Mouse (Mus musculus) hindbrain, embryonic 13.5 days (tissue): ENCODE measurements around the gene Rplp0. TPM values are rescaled to one million over a fixed set of nuclear protein-coding genes. Genes with fewer than 3 reads are reported as not detected.
"Not testable (repeated sequence)": the region's sequence is repeated elsewhere in the genome, so short reads cannot be mapped to it uniquely, and the experiment has no call there.

ENCODE experiments used
- ATAC-seq: fragments of 200-750 bp; cut with Nextera tagmentation; 2 replicates; pipeline ENCODE4 v1.8.0; 2017; ENCODE audit warnings: moderate TSS enrichment; ENCODE audit not compliant: low FRiP score
- H3K27ac ChIP-seq: fragments of 300-500 bp; sonication (generic); 2 replicates; pipeline ENCODE4 v1.5.1; 2015; ENCODE audit warnings: inconsistent platforms, mild to moderate bottlenecking, moderate library complexity
- H3K27me3 ChIP-seq: fragments of 300-500 bp; sonication (generic); 2 replicates; pipeline ENCODE4 v1.6.1; 2015; ENCODE audit warnings: mild to moderate bottlenecking, inconsistent platforms
- H3K36me3 ChIP-seq: fragments of 300-500 bp; sonication (generic); 2 replicates; pipeline ENCODE4 v1.6.1; 2015; ENCODE audit warnings: mild to moderate bottlenecking, inconsistent platforms
- H3K4me1 ChIP-seq: fragments of 300-500 bp; sonication (generic); replicated peaks from 2 replicates; pipeline ENCODE4 v1.6.1; 2015; ENCODE audit warnings: inconsistent platforms
- H3K4me2 ChIP-seq: fragments of 300-500 bp; sonication (generic); 2 replicates; pipeline ENCODE4 v1.6.1; 2015; ENCODE audit warnings: inconsistent platforms, mild to moderate bottlenecking, moderate library complexity
- H3K4me3 ChIP-seq: fragments of 300-500 bp; sonication (generic); 2 replicates; pipeline ENCODE4 v1.5.1; 2015; ENCODE audit warnings: mild to moderate bottlenecking, inconsistent platforms
- H3K9ac ChIP-seq: fragments of 300-500 bp; sonication (generic); 2 replicates; pipeline ENCODE4 v1.6.1; 2015; ENCODE audit warnings: mild to moderate bottlenecking, inconsistent platforms
- H3K9me3 ChIP-seq: fragments of 300-500 bp; sonication (generic); 2 replicates; pipeline ENCODE4 v1.6.1; 2016; ENCODE audit warnings: inconsistent platforms
- WGBS: fragments of 180-500 bp; shearing (Covaris S2); methylation state at CpG from one replicate; pipeline ENCODE4 v1.1.7; 2015; 5-methylcytosine and 5-hydroxymethylcytosine counted together
- polyA plus RNA-seq: library from polyadenylated mRNA; unstranded; fragments of >200 nt; fragmentation: Nextera tagmentation; extraction: Ambion mirVana; gene quantifications from 2 replicates; pipeline ENCODE4 v1.2.1, GENCODE M21; 2015

Gene Rplp0
- polyA plus RNA-seq, 1 experiment from 2014 or later, result 895 TPM

GRCm38 (mm10) chr5:115577686-115578085 is 18.4 kb downstream of the Rplp0 start:
- peaks cover 97% of the 10 kb centered on the region for H3K36me3 ChIP-seq
- ATAC-seq, H3K27me3 ChIP-seq, H3K9me3 ChIP-seq, H3K27ac ChIP-seq, H3K4me2 ChIP-seq, H3K4me3 ChIP-seq, H3K4me1 ChIP-seq, H3K9ac ChIP-seq: not testable (repeated sequence)
- WGBS, result 95% methylated on average over 4 of the region's 4 CpGs

DNA sequence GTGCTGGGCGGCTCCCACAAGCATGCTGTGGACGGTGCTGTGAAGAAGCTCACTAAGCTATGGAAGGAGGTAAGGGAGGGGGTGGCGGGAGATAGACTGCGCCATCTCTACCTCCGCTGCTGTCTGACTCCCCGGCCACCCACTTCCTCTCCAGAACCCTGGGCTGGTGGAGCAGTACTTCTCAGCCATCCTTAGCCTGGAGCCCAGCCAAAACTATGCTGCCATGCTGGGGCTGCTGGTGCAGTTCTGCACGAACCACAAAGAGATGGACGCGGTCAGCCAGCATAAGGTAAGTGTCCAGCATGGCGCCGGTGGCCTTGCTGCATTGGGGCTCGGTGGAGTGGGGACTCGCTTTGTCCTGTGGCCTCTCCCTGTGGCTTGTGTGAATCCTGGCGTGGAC is 19.7 kb downstream of the Rplp0 start:
- Histone ChIP-seq H3K36me3 (peaks cover 98% of the 10 kb centered on the region), H3K27ac (no peak overlapping the region), H3K27me3 (no peaks in the 10 kb centered on the region), H3K9me3 (peaks cover 12% of the 10 kb centered on the region), H3K4me3 (no peak overlapping the region), H3K4me2 (no peak overlapping the region), H3K9ac (no peak overlapping the region), H3K4me1 (no peaks in the 10 kb centered on the region)
- ATAC-seq, result no peak
- 94% methylated on average over 14 of the region's 14 CpGs for WGBS

DNA sequence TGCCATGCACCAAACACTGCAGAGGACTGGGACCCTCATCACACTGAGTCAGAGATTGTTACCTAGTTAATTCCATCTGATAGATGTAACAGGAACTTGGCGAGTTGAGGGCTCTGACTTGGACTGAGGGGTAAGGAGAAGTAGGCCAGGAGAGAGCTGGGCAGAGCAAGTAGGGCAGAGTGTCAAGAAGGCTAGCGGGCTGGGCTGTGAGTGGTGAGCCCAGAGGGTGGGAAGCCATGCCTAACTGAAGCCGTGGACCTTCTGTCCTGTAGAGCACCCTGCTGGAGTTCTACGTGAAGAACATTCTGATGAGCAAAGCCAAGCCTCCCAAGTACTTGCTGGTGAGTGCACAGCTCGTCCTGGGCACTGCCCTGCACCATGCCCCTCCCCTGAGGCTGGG is 20.1 kb downstream of the Rplp0 start:
- Histone ChIP-seq H3K4me1 (no peaks in the 10 kb centered on the region), H3K36me3 (peaks cover 98% of the 10 kb centered on the region), H3K9ac (no peak overlapping the region), H3K27me3 (no peaks in the 10 kb centered on the region), H3K27ac (no peak overlapping the region), H3K4me2 (no peak overlapping the region), H3K4me3 (no peak overlapping the region), H3K9me3 (peaks cover 12% of the 10 kb centered on the region)
- WGBS, result 91% methylated on average over 5 of the region's 5 CpGs
- ATAC-seq, result no peak

- H3K4me3 ChIP-seq, result no peak overlapping the region
- H3K36me3 ChIP-seq, result peaks cover 98% of the 10 kb centered on the region
- ATAC-seq, result no peak
- 92% methylated on average over 14 of the region's 14 CpGs for WGBS
- no peak overlapping the region for H3K9ac ChIP-seq
- no peaks in the 10 kb centered on the region for H3K4me1 ChIP-seq
- peaks cover 12% of the 10 kb centered on the region for H3K9me3 ChIP-seq
- no peaks in the 10 kb centered on the region for H3K27me3 ChIP-seq
- H3K27ac ChIP-seq, result no peak overlapping the region
- H3K4me2 ChIP-seq, result no peak overlapping the region
Measured at GRCm38 (mm10) chr5:115580229-115581001, 21.1 kb downstream of the Rplp0 start.

- H3K27me3 ChIP-seq, result no peaks in the 10 kb centered on the region
- ATAC-seq, result no peak
- WGBS, result 97% methylated on average over 9 of the region's 9 CpGs
- no peak overlapping the region for H3K4me2 ChIP-seq
- H3K36me3 ChIP-seq, result peaks cover 98% of the 10 kb centered on the region
- peaks cover 12% of the 10 kb centered on the region for H3K9me3 ChIP-seq
- no peaks in the 10 kb centered on the region for H3K4me1 ChIP-seq
- no peak overlapping the region for H3K9ac ChIP-seq
- no peak overlapping the region for H3K4me3 ChIP-seq
- no peak overlapping the region for H3K27ac ChIP-seq
Measured at GRCm38 (mm10) chr5:115581662-115582061, 22.4 kb downstream of the Rplp0 start.

GRCm38 (mm10) chr5:115585616-115586015 is 26.3 kb downstream of the Rplp0 start:
- H3K27ac ChIP-seq, result no peak overlapping the region
- no peak overlapping the region for H3K4me2 ChIP-seq
- no peak overlapping the region for H3K9ac ChIP-seq
- peaks cover 97% of the 10 kb centered on the region for H3K36me3 ChIP-seq
- no peaks in the 10 kb centered on the region for H3K27me3 ChIP-seq
- H3K4me3 ChIP-seq, result no peak overlapping the region
- WGBS, result 86% methylated on average over 12 of the region's 12 CpGs
- H3K9me3 ChIP-seq, result peaks cover 12% of the 10 kb centered on the region
- no peak for ATAC-seq
- H3K4me1 ChIP-seq, result no peaks in the 10 kb centered on the region

GRCm38 (mm10) chr5:115586166-115586565 is 26.9 kb downstream of the Rplp0 start:
- WGBS, result 75% methylated on average over 15 of the region's 15 CpGs
- H3K9ac ChIP-seq, result no peak overlapping the region

GRCm38 (mm10) chr5:115586780-115587179 is 27.5 kb downstream of the Rplp0 start:
- Histone ChIP-seq H3K27me3 (no peaks in the 10 kb centered on the region), H3K4me3 (no peak overlapping the region), H3K4me2 (no peak overlapping the region), H3K27ac (no peak overlapping the region), H3K9ac (no peak overlapping the region), H3K36me3 (peaks cover 97% of the 10 kb centered on the region), H3K4me1 (no peaks in the 10 kb centered on the region), H3K9me3 (peaks cover 12% of the 10 kb centered on the region)
- no peak for ATAC-seq
- 90% methylated on average over 2 of the region's 2 CpGs for WGBS

More at GRCm38 (mm10) chr5:115586166-115586565, 26.9 kb downstream of the Rplp0 start:
- Histone ChIP-seq H3K27me3 (no peaks in the 10 kb centered on the region), H3K4me3 (no peak overlapping the region), H3K27ac (no peak overlapping the region), H3K9me3 (peaks cover 12% of the 10 kb centered on the region), H3K4me1 (no peaks in the 10 kb centered on the region), H3K4me2 (no peak overlapping the region), H3K36me3 (peaks cover 97% of the 10 kb centered on the region)
- ATAC-seq, result no peak

GRCm38 (mm10) chr5:115591028-115591427 is 31.8 kb downstream of the Rplp0 start:
- no peak for ATAC-seq
- no peak overlapping the region for H3K4me2 ChIP-seq
- H3K36me3 ChIP-seq, result peaks cover 97% of the 10 kb centered on the region
- 91% methylated on average over 11 of the region's 11 CpGs for WGBS
- no peaks in the 10 kb centered on the region for H3K9me3 ChIP-seq
- H3K27me3 ChIP-seq, result no peaks in the 10 kb centered on the region
- H3K4me3 ChIP-seq, result no peak overlapping the region
- H3K9ac ChIP-seq, result no peak overlapping the region
- no peak overlapping the region for H3K27ac ChIP-seq
- H3K4me1 ChIP-seq, result no peaks in the 10 kb centered on the region

DNA sequence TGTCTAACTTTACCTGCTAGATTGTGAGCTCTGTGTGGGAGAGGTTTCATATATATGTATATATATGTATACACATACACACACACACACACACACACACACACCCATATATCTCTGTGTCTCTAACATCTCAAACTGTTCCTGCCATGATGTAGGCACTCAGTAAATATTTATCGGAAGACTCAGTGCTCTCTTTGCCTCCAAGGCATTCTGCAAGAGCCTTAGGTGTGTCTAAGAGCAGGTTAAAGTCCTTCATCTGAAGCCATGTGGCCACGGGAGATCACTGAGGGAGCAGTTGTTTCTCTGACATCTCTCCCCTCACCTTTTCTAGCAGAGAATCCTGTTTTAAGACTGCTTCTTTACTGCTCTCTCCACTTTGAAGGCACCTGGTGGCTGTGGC is 32.2 kb downstream of the Rplp0 start:
- H3K27me3 ChIP-seq, result no peaks in the 10 kb centered on the region
- H3K9me3 ChIP-seq, result no peaks in the 10 kb centered on the region
- no peaks in the 10 kb centered on the region for H3K4me1 ChIP-seq
- H3K27ac ChIP-seq, result no peak overlapping the region
- no peak overlapping the region for H3K9ac ChIP-seq
- H3K4me3 ChIP-seq, result no peak overlapping the region
- 93% methylated on average over 2 of the region's 2 CpGs for WGBS
- peaks cover 97% of the 10 kb centered on the region for H3K36me3 ChIP-seq
- H3K4me2 ChIP-seq, result no peak overlapping the region
- ATAC-seq, result no peak

GRCm38 (mm10) chr5:115603561-115603960 is 44.3 kb downstream of the Rplp0 start:
- Histone ChIP-seq H3K36me3 (peaks cover 85% of the 10 kb centered on the region), H3K27me3 (no peaks in the 10 kb centered on the region), H3K9me3 (no peaks in the 10 kb centered on the region), H3K4me1 (no peaks in the 10 kb centered on the region), H3K4me3 (no peak overlapping the region), H3K27ac (no peak overlapping the region), H3K4me2 (no peak overlapping the region), H3K9ac (no peak overlapping the region)
- ATAC-seq, result no peak
- WGBS, result 96% methylated on average over 6 of the region's 6 CpGs

GRCm38 (mm10) chr5:115611566-115611965 is 52.3 kb downstream of the Rplp0 start:
- Histone ChIP-seq H3K27ac (no peak overlapping the region), H3K4me2 (no peak overlapping the region), H3K4me3 (no peak overlapping the region), H3K9me3 (no peaks in the 10 kb centered on the region), H3K4me1 (no peaks in the 10 kb centered on the region), H3K27me3 (no peaks in the 10 kb centered on the region), H3K36me3 (peaks cover 98% of the 10 kb centered on the region), H3K9ac (no peak overlapping the region)
- WGBS, result 94% methylated on average over 11 of the region's 11 CpGs
- no peak for ATAC-seq
